Mouse (Mus musculus) fat pad, adult 2 months (tissue): ENCODE results near the gene Fez1.

ENCODE experiments used
- DNase-seq: peaks from one replicate; pipeline ENCODE4 v3.0.0-alpha.2; 2011; ENCODE audit warnings: low read depth, low spot score; ENCODE audit errors: extremely low read depth

The Fez1 gene

DNA sequence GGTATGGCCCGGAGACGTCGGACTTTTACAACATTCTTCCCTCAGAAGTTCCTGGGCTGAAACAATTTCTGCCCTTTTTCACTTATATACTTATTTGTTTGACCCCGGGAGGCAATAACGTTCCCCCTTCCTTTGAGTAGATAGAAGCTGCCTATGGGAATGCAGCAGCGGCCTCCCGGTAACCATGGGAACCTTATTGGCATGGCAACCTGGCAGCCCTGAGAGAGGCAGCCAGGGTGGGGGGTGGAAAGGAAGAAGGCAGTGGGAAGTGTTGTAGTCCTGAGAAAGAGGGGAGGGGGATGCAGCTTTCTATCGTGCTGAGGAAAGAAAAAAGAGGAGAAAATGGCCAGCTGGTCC is at the start of gene Fez1:
Gene Fez1, plus strand, starts transcription at position 221 of the 357 bp plus-strand sequence.
- DNase-seq, result no peak

DNA sequence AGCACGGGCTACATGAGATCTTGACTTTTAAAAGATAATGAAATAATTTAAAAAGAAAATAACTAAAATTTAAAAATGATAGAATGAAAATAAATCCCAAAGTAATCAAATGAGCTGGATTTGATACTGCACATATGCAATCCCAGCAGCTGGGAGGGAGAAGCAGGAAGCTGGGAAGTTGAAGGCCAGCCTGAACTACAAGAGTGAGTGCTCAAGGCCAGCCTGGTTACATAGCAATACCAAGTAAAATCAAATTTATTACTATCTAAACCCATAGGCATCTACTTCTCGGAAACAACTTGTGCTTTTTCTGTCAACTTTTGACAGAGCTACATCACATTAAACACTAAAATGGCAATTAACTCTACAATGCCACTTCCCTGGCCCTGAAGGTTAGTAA is 37.7 kb upstream of the Fez1 start:
- no peak for DNase-seq

DNA sequence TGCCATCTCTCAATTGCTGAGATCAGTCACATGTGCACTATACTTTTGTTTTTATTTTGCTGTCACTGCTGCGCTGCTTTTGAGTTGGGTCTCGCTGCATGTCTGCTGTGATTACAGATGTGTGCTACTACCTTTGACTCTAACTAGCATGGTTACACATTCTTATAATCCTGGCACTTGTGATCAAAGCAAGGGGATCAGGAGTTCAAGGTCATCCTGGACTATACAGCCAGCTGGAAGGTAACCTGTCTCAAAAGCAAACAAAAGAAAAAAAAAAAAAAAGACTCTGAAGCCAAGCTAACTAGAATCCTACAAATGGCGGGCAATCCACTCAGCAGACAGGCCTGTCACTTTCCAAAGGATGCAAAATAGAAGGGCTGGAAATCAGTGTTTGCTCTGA is 29.5 kb upstream of the Fez1 start:
- DNase-seq, result no peak

DNA sequence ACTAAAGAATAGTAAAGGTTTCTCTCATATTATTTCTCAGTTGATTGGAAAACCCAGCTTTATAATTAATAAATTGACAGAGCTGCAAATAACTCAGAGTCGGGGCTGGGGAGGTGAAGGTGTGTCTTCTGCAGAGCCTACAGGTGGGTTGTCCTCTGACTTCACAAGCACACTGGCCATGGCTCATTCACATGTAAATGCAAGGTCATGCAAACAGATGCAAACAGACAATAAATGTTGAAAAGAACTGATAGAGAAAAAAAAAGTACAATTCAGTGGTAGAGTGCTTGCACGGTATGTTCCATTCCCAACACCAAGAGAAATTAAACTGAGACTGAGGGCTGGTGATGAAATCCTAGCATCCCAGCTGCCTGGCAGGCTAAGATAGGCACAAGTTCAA is 27.2 kb upstream of the Fez1 start:
- no peak for DNase-seq

DNA sequence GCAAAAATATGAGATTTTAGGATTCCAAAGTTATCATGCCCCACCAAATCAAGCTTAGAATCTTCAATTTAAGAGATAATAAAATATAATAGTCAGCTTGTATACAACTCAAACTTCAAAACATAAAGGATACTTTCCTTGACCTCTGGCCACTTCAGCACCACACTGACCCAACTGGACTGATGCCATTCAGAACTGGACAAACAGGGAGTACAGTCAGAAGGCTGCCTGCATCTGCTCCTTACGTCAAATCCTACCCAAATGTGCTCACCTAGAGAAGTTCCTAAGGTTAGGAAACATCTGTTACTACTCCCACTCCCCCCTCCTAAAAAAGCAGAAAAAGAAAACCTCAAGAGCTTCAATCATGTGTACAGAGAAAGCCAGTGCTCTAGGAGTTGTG is 26.1 kb upstream of the Fez1 start:
- peak; percentile 28 for DNase-seq

DNA sequence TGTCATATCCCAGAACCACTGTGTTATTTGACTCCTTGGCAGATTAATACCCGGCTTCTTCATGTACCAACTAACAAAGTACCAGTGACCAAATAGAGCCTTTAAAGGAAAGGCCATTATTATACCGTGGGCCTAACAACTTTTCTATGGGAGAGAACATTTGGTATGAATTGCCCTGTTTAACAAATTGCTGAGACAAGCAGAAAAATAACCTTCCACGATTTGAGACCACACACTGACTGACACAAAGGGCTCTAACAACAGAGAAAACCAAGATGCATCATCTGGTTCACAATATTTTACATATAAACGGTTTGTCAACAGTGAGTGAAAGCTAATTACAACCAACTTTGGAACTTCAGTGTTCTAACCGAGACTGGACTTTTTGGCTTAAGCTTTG is 25.4 kb upstream of the Fez1 start:
- no peak for DNase-seq

DNA sequence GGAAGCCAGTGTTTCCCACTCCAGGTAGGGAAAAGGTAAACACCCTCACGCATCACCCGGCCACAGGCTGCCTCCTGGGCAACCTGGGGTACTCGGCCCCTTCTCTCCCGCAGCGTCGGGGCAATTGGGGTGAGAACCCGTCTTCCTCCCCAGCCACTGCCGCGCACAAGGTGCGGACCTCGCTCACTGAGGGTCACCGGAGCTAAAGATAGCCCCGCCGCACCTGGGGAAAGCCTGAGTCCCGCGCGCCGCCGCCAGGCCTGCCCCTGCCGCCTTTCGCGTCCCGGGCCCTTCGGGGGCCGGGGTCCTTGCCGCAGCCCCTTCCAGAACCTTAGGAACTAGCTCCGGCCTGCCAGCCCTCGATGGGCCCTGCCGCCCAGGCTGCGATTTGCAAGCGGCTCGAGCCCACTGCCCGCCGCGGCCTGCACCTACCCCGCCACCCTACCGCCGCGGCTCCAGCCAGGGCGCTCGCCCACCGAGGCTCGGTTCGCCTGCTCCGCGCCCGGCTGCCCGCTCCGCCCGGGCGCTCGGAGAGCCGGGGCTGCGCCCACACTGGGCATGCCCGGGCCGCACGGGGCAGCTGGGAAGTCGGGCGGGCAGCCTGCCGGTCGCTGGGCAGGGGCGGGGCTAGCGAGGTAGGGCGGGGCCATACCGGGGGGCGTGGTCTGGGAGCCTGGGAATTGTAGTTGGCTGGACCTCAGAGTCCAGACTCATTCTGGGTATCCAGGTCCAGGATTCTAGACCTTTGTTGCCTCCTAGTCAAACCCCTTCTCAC is 24.7 kb upstream of the Fez1 start, which contains the start of gene Ei24:
Gene Ei24, minus strand, starts transcription at position 613 of the 775 bp plus-strand sequence.
- DNase-seq, result no peak

DNA sequence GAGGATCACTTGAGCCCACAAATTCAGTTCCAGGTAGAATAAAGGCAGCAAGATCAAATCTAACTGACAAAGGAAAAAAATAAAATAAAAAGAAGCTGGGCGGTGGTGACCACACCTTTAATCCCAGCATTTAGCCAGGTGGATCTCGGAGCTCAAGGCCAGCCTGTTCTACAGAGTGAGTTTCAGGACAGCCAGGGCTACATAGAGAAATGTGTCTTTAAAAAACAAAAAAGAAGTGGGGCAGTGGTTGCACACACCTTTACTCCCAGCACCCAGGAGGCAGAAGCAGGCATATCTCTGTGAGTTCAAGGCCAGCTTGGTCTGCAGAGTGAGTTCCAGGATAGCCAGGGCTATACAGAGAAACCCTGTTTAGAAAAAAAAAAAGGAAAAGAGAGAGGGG is 19.7 kb upstream of the Fez1 start:
- no peak for DNase-seq

DNA sequence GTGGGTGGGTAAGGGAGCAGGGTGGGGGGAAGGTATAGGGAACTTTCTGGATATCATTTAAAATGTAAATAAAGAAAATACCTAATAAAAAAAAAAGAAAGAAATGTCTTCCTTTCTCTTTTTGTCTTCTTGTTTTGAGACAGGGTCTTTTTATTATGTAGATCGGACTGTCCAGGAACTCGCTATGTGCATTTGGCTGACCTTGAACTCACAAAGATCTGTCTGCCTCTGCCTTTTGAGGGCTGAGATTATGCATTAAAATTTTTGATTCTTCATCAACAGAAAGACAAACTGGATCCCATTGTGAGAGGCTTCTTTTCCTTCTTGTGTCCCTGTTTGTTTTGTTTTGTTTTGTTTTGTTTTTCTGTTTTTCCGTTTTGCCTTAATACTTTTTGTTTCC is 18.7 kb upstream of the Fez1 start:
- DNase-seq, result no peak

DNA sequence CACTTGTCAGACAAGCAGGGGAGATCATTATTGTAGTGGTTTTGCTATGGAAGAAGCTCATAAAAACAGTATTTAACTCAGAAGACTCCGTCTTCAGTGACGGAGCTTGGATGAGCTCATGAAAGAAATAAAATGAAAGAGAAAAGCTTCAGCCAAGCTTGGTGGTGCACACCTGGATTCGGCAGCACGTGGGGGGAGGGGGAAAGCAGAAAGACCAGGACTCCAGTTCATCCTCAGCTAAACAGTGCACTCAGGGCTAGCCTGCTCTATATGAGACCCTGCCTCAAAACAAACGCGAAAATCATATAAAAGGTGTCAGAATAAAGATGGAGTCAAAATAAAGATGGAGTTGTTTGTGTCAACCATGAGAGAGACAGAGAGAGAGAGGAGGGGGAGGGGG is 18.3 kb upstream of the Fez1 start:
- DNase-seq, result no peak

DNA sequence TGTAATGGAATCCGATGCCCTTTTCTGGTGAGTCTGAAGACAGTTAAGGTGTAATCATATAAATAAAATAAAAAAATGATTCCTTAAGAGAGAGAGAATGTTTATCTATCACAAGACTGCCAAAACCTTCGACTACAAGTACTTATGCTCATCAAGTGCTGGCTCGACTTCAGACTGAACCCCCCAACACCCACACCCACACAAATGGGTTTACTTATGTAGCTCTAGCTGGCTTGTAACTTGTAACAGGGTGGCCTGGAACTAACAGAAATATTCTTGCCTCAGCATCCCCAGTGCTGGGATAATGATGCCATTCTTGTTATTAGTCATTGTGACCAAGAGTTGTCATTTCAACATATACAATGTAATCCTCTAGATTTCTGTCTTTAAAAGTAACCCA is 17.7 kb upstream of the Fez1 start:
- no peak for DNase-seq

DNA sequence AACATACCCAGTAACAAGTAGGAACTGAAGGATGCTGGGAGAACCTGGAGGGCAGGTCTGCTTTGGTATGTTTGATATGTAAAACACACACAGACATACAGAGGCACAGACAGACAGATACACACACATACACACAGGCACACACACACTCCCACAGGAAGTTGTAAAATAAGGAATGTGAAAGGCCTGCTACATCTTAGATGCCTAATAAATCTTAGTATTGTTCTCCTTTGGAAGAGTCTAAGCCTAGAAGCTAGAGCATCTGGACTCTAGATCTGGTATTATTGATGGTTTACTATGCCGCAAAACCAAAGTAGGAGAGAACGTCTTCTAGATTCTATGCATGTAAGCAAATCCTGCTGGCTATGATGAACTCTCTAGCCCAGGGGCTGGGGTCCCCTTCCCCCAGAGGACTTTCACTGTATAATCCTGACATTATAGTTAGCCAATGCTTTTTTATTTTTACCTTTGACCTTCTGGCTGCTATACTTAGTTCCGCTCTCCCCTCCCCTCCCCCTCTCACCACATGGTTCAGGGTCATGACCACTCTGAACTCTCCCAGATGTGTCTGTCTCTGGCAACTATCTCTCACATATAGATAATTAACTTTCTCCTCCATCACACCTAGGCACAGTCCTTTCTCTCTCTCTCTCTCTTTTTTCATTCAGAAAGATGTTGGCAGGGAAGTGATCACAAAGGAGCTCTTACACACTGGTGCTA is 16.2 kb upstream of the Fez1 start:
- no peak for DNase-seq

DNA sequence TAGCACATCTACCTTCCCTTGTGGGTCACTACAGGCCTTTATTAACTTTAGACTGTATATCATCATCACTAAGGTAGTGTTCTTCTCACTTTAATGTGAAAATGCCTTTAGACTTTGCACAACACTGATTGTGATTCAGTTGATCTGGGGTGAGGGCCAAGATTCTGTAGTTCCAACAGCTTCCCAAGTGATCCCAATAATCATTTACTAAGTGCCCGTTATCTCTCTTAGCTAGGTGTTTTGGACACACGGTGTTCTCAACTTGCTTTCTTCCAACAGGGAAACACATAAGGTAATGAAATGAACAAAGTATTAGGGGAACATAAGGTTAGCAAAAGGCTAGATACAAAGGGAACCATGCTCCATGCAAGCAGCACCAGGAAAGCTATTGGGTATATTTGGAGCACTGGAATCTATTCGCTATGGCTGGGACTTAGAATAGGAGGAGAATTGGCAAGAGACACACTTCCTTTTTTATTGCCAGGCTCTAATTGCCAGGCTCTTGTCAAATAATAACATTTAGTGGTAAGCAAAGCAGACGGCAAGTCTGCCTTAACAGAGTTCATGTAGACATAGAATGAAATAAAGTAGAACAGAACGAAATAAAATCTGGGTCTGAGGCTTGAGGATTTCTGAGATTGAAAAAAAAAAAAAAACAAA is 13.4 kb upstream of the Fez1 start:
- no peak for DNase-seq

DNA sequence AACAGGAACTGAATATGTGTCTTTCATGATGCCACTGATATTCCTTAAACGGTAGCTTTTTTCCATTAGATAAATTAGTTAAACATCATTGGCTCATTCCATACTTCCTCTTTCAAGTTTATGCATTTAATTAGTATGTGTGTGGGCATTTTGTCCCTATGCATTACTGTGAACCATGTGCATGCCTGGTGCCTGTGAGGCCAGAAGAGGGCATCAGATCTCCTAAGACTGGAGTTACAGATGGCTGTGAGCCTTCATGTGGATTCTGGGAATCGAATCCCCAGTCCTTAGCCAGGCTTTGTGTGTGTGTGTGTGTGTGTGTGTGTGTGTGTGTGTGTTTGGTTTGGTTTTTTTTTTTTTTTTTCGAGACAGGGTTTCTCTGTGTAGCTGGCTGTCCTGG is 7.2 kb upstream of the Fez1 start:
- no peak for DNase-seq

DNA sequence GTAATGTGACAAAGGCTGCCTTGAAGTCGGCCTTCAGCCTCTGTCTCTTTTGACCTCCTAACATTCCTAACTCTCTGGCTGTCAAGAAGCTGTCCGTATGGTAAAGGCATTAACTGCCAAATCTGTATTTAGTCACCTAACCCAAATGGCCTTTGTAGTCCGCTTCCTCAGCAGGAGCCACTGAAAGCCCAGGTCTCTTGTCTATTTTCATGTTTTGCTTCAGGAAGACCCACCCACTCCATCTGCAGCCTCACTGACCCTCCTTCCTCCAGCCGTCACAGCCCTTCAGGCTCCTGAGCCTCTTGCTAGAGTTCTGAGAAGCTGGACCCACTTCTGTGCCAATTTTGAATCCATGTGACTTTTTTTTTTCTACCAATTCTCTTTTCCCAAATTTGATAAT is 2.8 kb upstream of the Fez1 start:
- no peak for DNase-seq

DNA sequence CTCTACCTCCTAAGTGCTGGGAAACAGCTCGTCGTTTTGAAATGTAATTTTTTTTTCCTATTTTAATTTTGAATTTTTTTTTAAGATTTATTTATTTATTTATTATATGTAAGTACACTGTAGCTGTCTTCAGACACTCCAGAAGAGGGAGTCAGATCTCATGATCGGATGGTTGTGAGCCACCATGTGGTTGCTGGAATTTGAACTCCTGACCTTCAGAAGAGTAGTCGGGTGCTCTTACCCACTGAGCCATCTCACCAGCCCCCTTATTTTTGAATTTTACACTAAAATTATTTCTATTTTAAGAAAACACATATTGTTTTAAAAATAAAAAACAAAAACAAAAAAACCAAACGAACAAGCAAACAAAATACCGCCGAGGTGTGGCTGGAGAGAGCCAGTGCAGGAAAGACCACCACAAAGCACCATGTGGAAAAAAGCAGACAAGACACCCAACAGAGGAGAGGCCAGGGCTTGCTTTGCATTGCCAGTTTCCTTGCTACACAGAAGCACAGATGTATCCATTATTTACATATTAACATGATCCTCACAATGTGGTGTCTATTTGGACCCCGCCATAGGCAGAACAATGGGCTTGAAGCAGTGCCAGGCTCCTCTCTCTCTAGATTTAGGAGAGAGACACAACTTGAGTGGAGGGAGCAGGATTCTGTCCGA is 558 bp upstream of the Fez1 start:
- DNase-seq, result no peak

DNA sequence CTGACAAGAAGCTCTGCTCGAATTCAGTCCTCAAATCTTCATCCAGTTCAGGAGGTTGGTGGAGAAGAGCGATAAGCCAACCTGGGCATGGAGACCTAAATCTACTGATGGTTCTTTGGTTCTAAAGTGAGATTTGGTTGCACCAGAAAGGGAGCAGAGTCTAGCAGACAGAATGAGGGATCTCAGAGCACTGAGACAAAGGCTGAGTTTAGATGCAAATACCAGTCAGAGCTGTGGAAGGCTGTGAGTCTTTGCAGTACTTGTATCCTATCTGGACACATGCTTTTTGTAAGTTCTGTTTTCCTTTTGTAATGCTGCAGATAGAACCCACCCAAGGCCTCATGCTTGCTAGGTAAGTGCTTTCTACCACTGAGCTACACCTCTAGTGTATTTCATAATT is 360 bp downstream of the Fez1 start:
- DNase-seq, result no peak

DNA sequence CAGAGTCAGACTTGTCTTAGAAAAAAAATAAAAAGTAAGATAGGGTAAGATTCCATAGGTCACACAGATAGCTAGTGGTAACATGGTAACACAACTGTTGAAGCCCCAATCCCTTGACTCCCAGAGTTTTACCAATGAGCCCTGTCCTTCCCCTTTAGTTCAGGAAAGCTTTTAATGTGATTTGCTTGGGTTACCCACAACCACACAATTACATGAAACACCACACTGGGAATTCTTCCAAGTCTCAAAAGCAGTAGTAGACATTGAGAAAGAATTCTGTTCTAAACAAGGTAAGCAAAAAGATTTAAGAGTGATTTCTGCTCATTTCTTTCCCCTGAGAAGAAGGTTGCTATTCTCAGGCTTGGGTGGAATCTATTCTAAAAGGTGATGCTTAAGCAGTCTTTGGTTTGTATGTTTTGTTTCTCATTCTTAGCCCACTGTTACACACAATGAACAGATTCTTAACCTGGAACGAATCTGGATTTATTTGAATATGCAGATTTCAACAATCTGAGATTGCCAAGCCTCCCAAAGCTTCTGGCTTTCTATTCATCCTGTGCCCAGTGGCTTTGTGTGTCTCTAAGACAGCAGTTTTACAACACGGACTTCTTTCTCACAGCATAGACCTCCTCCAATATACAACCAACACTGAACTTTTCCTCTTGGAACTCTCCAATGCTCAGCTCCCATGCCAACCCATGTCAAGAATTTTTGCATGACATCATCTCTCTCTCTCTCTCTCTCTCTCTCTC is 5.1 kb downstream of the Fez1 start:
- DNase-seq, result no peak

DNA sequence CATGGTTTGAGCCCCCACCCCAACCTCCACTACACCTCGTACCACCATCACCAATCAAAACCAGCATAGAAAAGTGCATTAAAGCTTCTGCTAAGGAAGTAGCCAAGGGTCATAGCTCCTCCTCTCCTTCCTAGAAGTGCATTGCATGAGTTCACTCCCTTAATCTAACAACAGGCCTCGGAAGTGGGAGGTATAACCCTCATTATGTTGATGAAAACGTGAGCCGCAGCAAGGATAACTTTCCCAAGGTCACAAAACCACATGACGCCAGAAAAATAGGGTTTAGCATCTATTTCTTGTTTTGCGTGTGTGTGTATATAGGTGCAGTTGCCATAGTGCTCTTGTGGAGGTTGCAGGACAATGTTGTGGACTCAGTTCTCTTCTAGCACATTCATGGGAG is 9.7 kb downstream of the Fez1 start:
- DNase-seq, result no peak

DNA sequence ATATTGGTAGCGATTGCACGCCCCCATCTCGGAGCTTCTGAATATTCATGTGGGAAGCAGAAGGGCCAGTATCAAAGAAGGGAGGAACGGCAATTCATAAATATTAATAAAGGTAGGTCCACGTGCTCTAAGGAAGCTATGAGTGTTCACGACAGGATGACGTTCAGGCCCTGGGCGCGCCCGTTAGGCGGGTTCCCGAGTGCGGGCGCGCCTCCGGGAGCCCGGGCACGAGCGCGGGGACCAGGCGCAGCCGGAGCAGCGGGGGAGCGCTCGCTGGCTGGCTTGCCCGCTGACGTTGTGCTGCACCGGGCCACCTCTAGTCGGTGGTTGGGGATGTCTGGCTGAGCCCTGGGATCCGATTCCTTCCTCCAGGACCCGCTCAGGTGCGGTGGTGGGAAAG is 10.9 kb downstream of the Fez1 start:
- DNase-seq, result no peak
